Mouse (Mus musculus): ENCODE results near the gene Wsb2.

DNA sequence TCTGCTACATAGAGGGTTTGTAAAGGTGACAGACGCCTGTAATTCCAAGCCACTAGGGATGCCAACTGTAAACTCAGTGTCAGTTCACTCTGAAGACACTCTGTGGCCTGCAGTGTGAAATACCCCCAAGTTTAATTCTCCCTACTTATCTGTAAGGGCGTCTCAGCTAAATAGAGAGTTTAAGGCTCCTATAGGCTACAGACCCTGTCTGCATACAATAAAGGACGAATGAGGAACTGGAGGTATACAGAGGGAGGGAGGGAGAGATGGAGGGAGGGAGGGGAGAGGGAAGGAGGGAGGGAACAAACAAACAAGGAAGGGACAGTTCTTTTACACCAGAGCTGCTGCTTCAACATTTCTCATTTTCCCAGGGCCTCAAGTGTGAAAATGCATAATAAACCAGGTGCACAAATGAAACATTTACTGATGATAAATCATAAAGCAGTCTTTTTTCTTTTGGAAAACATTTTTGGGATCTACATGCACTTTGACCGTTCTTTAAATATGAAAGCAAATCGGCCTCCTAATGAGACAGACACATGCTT, 11.6 kb upstream of the Wsb2 start:
- no peak for TF ChIP-seq ZC3H11A (IDR thresholded peaks at IDR 0.05; ENCODE audit: borderline replicate concordance, low read depth, low read length)
- no peak for TF ChIP-seq ZNF384 (IDR thresholded peaks at IDR 0.05; ENCODE audit: low read depth, low read length)
- TF ChIP-seq MAFK (IDR thresholded peaks at IDR 0.05; ENCODE audit: insufficient read depth, low read depth, low read length): no peak
- no peak for TF ChIP-seq HCFC1 (IDR thresholded peaks at IDR 0.05; ENCODE audit: borderline replicate concordance, insufficient read depth, low read length)
- no peak for TF ChIP-seq CHD2 (IDR thresholded peaks at IDR 0.05; ENCODE audit: low read depth, low read length)

Data from ES-E14 (cell line).